Mouse (Mus musculus) bone marrow macrophage, adult 2 months (primary cell): ENCODE results near the gene Cherp. TPM values are rescaled to one million over a fixed set of nuclear protein-coding genes. Genes with fewer than 3 reads are reported as not detected.
A peak's percentile ranks its signal among the peaks of the same experiment; 100 is the strongest.

Experiments used
- H3K27ac ChIP-seq: 2 replicates; pipeline ENCODE4 v1.5.1; 2012; ENCODE audit warnings: low read depth, low read length; ENCODE audit not compliant: insufficient read depth
- H3K4me1 ChIP-seq: 2 replicates; pipeline ENCODE4 v1.6.1; 2012; ENCODE audit warnings: low read length; ENCODE audit not compliant: control insufficient read depth, insufficient read depth
- H3K4me3 ChIP-seq: 2 replicates; pipeline ENCODE4 v1.5.1; 2012; ENCODE audit warnings: mild to moderate bottlenecking, low read length, moderate library complexity; ENCODE audit not compliant: insufficient read depth
- CTCF ChIP-seq: IDR thresholded peaks from 2 replicates; pipeline ENCODE4 v1.5.1; 2012; ENCODE audit warnings: low read depth, mild to moderate bottlenecking, low read length, moderate library complexity
- POLR2A ChIP-seq: IDR thresholded peaks from 2 replicates; pipeline ENCODE4 v1.6.1; 2012; ENCODE audit warnings: mild to moderate bottlenecking, low read depth, low read length, borderline replicate concordance
- polyA plus RNA-seq: library from polyadenylated mRNA; stranded (reverse); fragments of >200 nt; gene quantifications from 2 replicates; pipeline ENCODE4 v1.2.4, GENCODE M21; 2012; ENCODE audit not compliant: missing spikeins, insufficient read depth, insufficient read length

The Cherp gene
- polyA plus RNA-seq, 1 experiment, result 48.8 TPM

- TF ChIP-seq CTCF (no peak; the same call in 1 of the 2 replicates), POLR2A (no peak)
- no peak overlapping the region for H3K4me3 ChIP-seq
- peaks cover 27% of the 10 kb centered on the region for H3K4me1 ChIP-seq
- H3K27ac ChIP-seq, result peak overlapping the region; percentile 76
These were observed 10.6 kb upstream of the Cherp start for GRCm38 (mm10) chr8:72485456-72486199.

- no peak for TF ChIP-seq POLR2A
- no peak for TF ChIP-seq CTCF
- Histone ChIP-seq H3K27ac (no peak overlapping the region), H3K4me1 (peaks cover 7% of the 10 kb centered on the region), H3K4me3 (no peak overlapping the region)
These were observed 4.3 kb downstream of the Cherp start for GRCm38 (mm10) chr8:72470684-72471083.

GRCm38 (mm10) chr8:72469984-72470383 lies 5.0 kb downstream of the Cherp start:
- Histone ChIP-seq H3K27ac (no peak overlapping the region), H3K4me3 (no peak overlapping the region), H3K4me1 (peaks cover 7% of the 10 kb centered on the region)
- no peak for TF ChIP-seq POLR2A
- no peak for TF ChIP-seq CTCF

- Histone ChIP-seq H3K27ac (no peak overlapping the region), H3K4me1 (peaks cover 7% of the 10 kb centered on the region), H3K4me3 (no peak overlapping the region)
- TF ChIP-seq CTCF, result no peak
- TF ChIP-seq POLR2A, result no peak
These were observed 5.8 kb downstream of the Cherp start for GRCm38 (mm10) chr8:72469243-72469642.

- no peak overlapping the region for H3K4me3 ChIP-seq
- no peaks in the 10 kb centered on the region for H3K4me1 ChIP-seq
- TF ChIP-seq POLR2A (no peak), CTCF (no peak)
- no peak overlapping the region for H3K27ac ChIP-seq
These were observed 10.8 kb downstream of the Cherp start for GRCm38 (mm10) chr8:72464211-72464610.

- H3K4me3 ChIP-seq, result no peak overlapping the region
- TF ChIP-seq CTCF (no peak), POLR2A (no peak)
These were observed 15.0 kb downstream of the Cherp start for GRCm38 (mm10) chr8:72459881-72460533.

GRCm38 (mm10) chr8:72458457-72458856 lies 16.6 kb downstream of the Cherp start:
- Histone ChIP-seq H3K4me3 (no peak overlapping the region), H3K4me1 (no peaks in the 10 kb centered on the region), H3K27ac (no peak overlapping the region)
- no peak for TF ChIP-seq POLR2A
- no peak for TF ChIP-seq CTCF

More at GRCm38 (mm10) chr8:72459881-72460533, 15.0 kb downstream of the Cherp start:
- Histone ChIP-seq H3K4me1 (no peaks in the 10 kb centered on the region), H3K27ac (no peak overlapping the region)

GRCm38 (mm10) chr8:72457806-72458205 lies 17.2 kb downstream of the Cherp start:
- Histone ChIP-seq H3K27ac (no peak overlapping the region), H3K4me1 (no peaks in the 10 kb centered on the region), H3K4me3 (no peak overlapping the region)
- TF ChIP-seq POLR2A, result no peak
- TF ChIP-seq CTCF, result no peak

GRCm38 (mm10) chr8:72455317-72455716 lies 19.7 kb downstream of the Cherp start:
- TF ChIP-seq POLR2A, result no peak
- no peak for TF ChIP-seq CTCF
- no peak overlapping the region for H3K27ac ChIP-seq
- H3K4me3 ChIP-seq, result no peak overlapping the region
- H3K4me1 ChIP-seq, result no peaks in the 10 kb centered on the region

- H3K4me1 ChIP-seq, result no peaks in the 10 kb centered on the region
- no peak overlapping the region for H3K4me3 ChIP-seq
- H3K27ac ChIP-seq, result no peak overlapping the region
- TF ChIP-seq POLR2A (no peak), CTCF (no peak)
These were observed 21.1 kb downstream of the Cherp start for GRCm38 (mm10) chr8:72453904-72454303.
